Mouse (Mus musculus): ENCODE data around the gene Phex.

The Phex gene

DNA sequence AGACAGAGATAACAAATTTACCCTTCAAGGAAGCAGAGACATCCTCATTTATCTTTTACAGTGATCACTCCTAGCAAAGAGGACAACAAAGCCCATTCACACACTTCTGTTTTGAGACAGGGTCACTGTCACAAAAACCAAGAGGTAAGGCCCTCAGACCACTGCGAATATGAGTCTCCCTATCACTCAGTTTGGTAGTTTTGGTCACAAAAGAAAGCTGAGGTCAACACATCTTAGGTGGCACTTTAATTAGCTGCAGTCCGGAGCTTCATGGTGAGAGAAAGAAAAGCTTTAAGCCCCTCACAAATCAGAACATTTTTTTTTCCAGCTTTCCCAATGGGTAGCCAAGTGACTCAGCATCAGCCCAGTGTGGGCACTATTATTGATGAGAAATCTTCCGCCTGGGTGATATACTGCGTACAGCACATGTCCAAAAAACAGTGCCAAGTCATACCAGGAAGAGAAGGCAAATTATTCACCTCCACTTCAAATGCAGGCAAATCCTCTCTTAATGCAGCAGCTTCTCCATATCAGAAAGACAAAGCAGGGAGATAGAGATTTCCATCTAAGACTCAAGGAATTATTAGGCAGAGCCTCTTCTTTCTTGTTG is 108.2 kb downstream of the Phex start:
- DNase-seq, result no peak

DNA sequence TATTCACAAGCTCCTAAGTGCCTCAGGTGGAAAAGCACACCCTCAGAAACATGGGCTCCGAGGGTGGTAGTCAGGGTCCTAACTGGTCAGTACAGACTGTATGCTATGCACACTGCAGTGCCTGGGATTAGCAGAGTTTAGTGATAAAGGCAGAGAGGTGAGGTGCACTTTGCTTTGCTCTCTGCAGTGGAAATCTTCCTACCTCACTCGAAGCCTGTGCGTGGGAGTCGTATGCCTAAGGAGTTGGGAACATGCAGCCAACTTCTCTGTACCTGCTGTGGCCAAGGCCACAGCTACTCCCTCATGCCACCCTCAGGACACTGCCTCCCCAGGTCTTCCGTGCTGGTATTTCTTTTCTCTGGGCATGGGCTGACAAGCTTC is 109.3 kb downstream of the Phex start:
- DNase-seq, result no peak

DNA sequence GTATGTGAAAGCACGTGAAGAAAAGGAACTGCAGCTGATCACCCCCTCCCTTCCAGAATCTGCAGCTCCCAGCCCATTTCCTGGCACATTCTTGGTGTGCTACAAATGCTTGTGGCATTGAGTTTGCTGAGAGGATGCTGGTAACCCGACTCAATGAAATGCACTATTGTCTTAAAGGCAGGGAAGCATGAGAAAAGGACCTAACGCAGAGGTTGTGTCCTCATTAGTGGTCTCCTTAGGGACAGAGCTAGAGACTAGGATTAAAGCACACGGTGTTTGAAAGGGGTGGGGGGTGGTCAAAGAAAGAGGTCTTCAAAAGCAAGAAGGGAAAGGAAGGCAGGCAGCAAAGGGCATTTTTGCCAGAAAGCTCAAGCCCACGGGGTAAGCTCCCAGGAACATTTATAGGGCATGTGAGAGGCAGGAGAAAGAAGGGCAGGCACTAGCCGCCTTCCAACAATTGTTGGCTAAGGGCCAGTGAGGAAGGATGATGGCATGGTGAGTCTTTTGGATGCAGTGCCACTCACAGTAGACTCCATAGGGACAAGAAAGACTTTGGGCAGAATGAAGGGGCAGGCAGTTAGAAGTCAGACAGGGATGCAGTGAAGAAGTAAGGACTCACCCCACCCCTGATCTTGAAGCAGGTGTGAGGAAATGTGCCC is 109.8 kb downstream of the Phex start:
- DNase-seq, result no peak

DNA sequence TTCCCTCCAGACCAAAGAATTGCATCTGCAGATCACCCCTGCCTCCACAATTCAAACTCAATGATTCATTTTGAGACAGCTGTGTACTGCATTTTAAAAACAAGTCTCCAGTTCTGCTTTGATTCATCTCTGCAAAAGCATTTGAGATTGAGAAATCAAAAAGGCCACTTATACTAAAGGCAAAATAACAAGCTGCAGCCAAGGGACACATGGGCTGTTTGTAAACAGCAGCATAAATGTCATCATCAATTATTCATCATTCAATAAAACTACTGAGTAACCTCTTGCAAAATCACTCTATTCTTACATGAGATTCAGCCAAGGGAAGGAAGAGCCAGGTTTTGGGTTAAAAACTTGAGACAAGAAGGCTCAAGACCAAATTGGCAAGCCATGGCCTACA is 122.7 kb downstream of the Phex start:
- DNase-seq, result no peak

DNA sequence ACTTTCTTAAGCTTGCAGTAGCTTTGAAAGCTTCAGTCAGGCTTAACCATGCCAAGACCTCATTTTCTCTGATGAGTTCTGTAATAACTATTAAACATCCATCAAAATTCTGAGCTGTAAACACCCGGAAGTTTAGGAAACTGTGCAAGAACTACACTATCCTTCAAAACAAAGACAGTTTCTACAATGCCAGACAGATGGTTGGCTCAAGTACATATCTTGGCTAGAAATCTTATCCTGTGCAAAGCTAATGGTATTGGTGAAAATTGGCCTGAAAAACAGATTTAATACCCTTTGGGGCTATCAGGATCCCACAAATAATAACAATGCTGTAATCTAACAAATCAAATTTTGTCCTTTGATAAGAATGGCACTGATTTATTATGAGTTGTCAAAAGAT is 138.5 kb downstream of the Phex start:
- DNase-seq, result no peak

DNA sequence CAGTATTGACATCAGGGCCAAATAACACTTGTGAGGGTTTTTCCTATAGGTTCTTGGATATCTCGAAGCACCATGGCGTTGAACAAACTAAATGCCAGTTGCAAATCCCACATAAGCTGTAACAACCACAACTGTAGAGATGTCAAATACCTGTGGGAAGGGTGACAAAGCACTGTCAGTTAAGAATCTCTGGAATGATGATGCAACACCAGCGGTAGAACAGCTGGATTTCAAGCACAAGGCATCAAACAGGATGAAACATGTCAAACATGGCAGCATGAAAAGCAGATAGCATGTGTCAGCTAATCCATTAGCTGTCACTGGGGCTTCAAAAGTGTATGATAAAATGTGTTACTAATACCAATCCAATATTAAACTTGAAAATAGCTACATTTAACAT is 141.8 kb downstream of the Phex start:
- no peak for DNase-seq

DNA sequence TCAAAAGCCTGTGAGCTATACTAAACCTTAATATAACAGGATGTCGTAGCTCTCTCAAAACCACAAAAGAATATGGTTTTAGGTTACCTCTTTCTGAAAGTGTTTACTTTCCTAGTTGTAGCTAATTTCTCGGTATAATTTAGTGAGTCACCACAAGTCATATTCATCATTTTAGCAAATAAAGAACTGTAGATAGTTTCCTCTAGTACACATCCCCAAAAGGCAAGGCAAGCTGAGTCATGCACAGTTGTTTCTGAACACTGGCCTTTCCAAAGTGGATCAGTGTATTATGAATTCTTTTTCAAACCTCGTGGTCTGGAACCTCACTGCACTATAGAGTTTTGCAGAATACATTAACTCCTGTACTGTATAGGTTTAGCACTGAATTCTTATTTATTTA is 143.5 kb downstream of the Phex start:
- no peak for DNase-seq

DNA sequence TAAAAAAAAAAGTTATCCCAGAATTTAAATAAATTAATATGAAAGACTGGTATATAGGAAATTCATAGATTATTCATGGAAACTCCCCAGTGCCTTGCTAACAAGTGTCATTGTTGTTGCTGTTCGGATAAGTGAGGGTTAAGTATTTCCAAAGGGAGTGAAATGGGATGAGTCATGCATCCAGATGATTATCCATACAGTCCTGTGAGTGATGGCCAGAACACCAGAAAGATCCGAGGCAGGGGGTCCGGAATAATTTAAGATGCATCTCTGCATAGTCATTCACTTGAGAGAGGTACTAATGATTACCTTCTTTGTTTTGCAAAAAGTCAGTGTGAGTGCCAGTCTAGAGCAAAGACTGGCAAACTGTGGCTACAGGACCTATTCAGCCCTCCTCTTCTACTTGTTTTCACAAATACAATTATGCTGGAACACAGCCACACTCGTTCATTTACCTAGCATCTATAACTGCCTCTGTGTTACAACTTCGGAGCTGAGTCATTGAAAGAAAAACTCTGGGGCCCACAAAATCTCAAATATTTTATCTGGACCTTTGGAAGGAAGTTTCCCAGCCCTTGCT is 145.3 kb downstream of the Phex start:
- DNase-seq, result no peak

DNA sequence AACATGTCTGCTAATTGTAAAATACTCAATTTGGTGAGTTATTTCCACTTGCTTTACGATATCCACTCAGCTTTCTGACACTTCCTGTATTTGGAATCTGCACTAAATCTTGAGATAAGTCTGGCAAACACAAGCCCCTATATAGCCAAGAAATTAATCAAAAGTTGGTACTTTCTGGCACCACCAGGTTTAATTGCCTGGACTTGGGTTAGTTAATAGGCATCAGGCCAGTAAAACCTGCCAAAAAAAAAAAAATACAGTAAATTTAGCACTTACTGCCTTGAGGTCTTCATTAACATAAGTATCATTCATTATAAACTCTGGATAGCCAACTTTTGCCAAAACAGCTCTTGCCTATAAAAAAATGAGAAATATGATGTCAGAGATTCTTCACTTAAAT is 147.0 kb downstream of the Phex start:
- no peak for DNase-seq

DNA sequence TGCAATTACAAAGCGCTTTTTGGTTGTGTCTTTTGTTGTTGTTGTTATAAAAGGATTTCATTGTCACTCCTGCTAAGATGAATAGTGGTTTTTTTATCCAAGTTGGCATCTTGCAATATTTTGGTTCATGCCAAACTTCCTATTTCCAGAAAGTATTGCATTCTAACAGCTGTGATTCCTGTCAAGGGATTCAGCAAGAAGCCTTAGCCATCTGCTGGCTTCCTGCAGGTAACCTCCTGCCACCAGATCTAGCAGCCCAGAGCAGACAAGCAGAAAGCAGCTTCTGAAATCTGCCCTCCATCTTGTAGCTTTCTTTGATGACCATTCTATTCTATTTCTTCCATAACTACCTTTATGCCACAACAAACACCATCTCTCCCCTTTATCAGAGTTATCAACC is 212.4 kb downstream of the Phex start:
- no peak for DNase-seq

DNA sequence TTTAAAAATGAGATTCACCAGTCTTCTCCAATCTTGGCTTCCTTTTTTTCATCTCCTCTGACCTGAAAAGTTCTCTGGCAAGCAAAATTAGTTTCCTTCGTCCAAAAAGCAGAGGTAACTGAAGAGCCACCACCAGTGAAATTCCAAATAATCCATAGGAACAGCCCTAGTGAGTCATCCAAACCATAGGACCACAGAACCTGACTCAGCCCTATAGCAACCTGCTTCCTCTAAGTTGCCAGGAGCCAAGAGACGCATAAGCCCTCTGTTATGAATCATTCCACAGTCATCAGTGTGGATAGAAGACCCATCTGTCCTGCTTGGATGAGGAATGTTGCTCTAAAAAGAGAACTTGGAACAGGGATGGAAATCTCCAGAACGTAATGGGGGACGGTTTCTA is 230.9 kb downstream of the Phex start:
- DNase-seq, result no peak

DNA sequence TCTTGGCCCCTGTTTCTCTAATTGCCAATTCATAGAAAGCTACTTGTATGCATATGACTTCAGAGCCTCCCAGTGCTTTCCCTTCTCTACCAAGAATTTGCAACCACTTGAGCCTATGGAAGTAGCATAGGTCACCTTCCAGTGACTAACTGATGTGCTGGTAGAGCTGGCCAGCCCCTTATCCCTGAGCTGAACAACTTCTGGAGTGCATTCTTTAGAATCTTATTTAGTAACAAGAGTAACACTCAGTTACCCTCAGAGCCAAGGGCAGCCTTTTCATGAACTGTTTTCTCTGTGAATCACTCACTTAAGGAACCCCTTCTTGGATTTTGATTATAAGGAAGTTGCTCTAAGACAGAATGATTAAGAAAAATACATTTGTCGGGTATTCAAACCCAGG is 234.3 kb downstream of the Phex start:
- no peak for DNase-seq

DNA sequence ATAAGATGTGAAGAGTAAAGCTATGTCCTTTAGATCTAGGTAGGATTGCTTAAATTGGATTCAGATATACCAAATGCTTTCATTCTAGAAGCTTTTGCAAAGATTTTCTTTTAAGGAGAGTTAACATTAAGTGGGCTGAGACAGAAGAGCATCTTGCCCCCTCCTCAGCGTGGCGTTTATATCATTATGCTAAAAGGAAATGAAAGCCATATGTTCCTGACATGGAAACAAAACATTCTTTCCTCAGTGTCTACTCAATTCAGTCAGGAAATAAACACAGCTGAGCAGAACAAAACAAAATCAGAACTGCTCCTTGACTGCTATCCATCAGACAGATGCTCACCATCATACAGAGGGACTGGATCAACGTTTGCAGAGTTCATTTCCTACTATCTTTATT is 251.0 kb downstream of the Phex start:
- no peak for DNase-seq

DNA sequence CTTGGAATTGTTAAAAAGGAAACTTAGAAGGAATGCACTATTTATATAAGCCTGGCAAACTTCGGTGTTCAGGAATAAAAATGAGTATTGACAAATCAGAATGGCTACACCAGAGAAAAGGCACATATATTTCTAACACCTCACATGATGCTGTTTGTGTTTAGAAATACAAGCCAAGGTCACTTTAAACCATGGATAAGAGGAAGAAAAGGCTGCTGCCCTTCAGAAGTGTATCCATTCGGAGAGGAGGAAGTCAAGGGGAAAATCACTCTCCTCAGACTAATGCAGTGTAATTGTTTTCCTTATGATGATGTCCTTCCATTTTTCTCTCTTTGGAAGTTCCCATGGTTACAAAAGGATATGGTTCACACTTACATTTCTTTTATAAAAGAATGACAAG is 251.7 kb downstream of the Phex start:
- DNase-seq, result no peak

DNA sequence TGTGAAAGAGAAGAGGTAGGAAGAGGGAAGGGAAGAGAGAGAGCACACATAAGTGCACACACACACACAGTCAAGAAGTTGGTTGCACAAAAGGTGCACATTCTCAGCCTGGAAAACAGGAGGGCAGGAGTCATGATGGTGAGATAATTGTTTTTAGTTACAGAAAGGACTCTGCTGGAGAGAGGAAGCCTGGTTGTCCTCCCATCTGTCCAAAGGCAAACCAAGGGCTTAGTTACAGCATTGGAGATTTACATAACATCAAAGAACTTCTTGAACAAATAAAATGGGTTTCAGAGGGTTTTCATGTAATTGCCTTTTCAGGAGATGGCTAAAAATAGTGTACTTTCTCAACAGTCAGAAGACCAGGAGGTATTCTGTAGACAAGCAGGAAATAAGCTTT is 270.4 kb downstream of the Phex start:
- no peak for DNase-seq

DNA sequence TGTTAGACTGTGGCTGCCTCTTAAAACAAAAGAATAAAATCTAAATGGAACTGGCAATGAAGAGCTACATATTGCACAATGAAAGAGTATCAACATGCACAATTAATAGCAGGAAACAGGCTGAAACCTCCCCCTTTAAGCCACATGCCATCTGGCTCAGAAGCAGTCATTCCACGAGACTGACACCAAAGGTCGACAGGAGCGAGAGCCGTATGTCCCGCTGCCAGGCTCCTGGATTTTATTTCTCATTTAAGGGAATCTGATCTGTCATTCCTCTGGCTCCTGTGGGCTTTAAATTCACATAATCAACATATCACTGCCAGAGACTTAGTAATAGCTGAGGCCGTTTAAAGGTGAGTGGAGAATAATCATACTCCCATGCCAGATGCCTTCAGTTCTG is 275.5 kb downstream of the Phex start:
- DNase-seq, result peak; percentile 1

Data from kidney, postnatal 14 days (tissue).